Mouse (Mus musculus) limb, embryonic 14.5 days (tissue): ENCODE results near the gene Pigk. TPM values are rescaled to one million over a fixed set of nuclear protein-coding genes. Genes with fewer than 3 reads are reported as not detected.
A peak's percentile ranks its signal among the peaks of the same experiment; 100 is the strongest.
"Not testable (repeated sequence)": the region's sequence is repeated elsewhere in the genome, so short reads cannot be mapped to it uniquely, and the experiment has no call there.

ENCODE experiments used
- ATAC-seq: fragments of 200-750 bp; cut with Nextera tagmentation; 2 replicates; pipeline ENCODE4 v1.8.0; 2017; ENCODE audit warnings: low read depth, moderate number of reproducible peaks, moderate TSS enrichment; ENCODE audit not compliant: low FRiP score
- DNase-seq: peaks from one replicate; pipeline ENCODE4 v3.0.0-alpha.2; 2015; ENCODE audit warnings: low spot score
- H3K27ac ChIP-seq: fragments of 300-500 bp; sonication (generic); replicated peaks from 2 replicates; pipeline ENCODE4 v1.5.1; 2014; ENCODE audit warnings: low read depth, mild to moderate bottlenecking, low read length, moderate library complexity, mixed read lengths
- H3K27me3 ChIP-seq: fragments of 300-500 bp; sonication (generic); 2 replicates; pipeline ENCODE4 v1.6.1; 2014; ENCODE audit warnings: low read length, mixed read lengths; ENCODE audit not compliant: control insufficient read depth, insufficient read depth
- H3K36me3 ChIP-seq: fragments of 300-500 bp; sonication (generic); 2 replicates; pipeline ENCODE4 v1.6.1; 2014; ENCODE audit warnings: mild to moderate bottlenecking, low read length, moderate library complexity, mixed read lengths; ENCODE audit not compliant: control insufficient read depth, insufficient read depth
- H3K4me1 ChIP-seq: fragments of 300-500 bp; sonication (generic); 2 replicates; pipeline ENCODE4 v1.6.1; 2014; ENCODE audit warnings: antibody characterized with exemption, low read length, mixed read lengths; ENCODE audit not compliant: control insufficient read depth, insufficient read depth
- H3K4me2 ChIP-seq: fragments of 300-500 bp; sonication (generic); replicated peaks from 2 replicates; pipeline ENCODE4 v1.6.1; 2014; ENCODE audit warnings: low read depth, mild to moderate bottlenecking, low read length, moderate library complexity; ENCODE audit not compliant: severe bottlenecking
- H3K4me3 ChIP-seq: fragments of 300-500 bp; sonication (generic); replicated peaks from 2 replicates; pipeline ENCODE4 v1.5.1; 2014; ENCODE audit warnings: low read length
- H3K9ac ChIP-seq: fragments of 300-500 bp; sonication (generic); 2 replicates; pipeline ENCODE4 v1.6.1; 2014; ENCODE audit warnings: mild to moderate bottlenecking, low read depth, low read length, moderate library complexity; ENCODE audit not compliant: severe bottlenecking
- H3K9me3 ChIP-seq: fragments of 300-500 bp; sonication (generic); 2 replicates; pipeline ENCODE4 v1.6.1; 2016; ENCODE audit warnings: low read length; ENCODE audit not compliant: control insufficient read depth
- POLR2A ChIP-seq: fragments of 200-500 bp; IDR thresholded peaks from 2 replicates; pipeline ENCODE4 v1.8.0; 2012; ENCODE audit warnings: inconsistent platforms, mild to moderate bottlenecking, moderate library complexity, borderline replicate concordance; ENCODE audit not compliant: insufficient read depth, insufficient read length; ENCODE audit errors: extremely low read depth
- whole genome bisulfite sequencing: fragments of 180-500 bp; shearing (Covaris S2); extraction: QIAGEN DNeasy Blood & Tissue Kit; methylation state at CpG from one replicate; pipeline ENCODE4 v1.1.7; 2014; 5-methylcytosine and 5-hydroxymethylcytosine counted together
- polyA plus RNA-seq, 2 experiments: library from polyadenylated mRNA; depleted of rRNA in 1 of 2; stranded (reverse) in 1 of 2; unstranded in 1 of 2; fragments of >200 nt; fragmentation: Nextera tagmentation in 1 of 2; extraction: Ambion mirVana in 1 of 2; gene quantifications; 2 replicates each; pipeline versions ENCODE4 v1.2.1 to v1.2.3; 2012 to 2014

Gene Pigk
- polyA plus RNA-seq, 2 experiments, result 20.4 to 53.1 TPM

- no peak for TF ChIP-seq POLR2A
- Histone ChIP-seq H3K9ac (no peak overlapping the region), H3K9me3 (no peaks in the 10 kb centered on the region), H3K4me1 (no peaks in the 10 kb centered on the region), H3K27me3 (no peaks in the 10 kb centered on the region), H3K4me2 (no peak overlapping the region), H3K27ac (no peak overlapping the region), H3K36me3 (no peaks in the 10 kb centered on the region), H3K4me3 (no peak overlapping the region)
- no peak for DNase-seq
- 20% methylated on average over 8 of the region's 8 CpGs for WGBS
- no peak for ATAC-seq
These were observed 14.6 kb upstream of the Pigk start for GRCm38 (mm10) chr3:152699261-152699660.

- ATAC-seq, result 0 out of 2 replicates have a peak, but pooled peaks have one; percentile 44
- WGBS, result 95% methylated on average over 8 of the region's 8 CpGs
- not testable (repeated sequence) for H3K4me2 ChIP-seq
These were observed 12.4 kb upstream of the Pigk start for GRCm38 (mm10) chr3:152701536-152701935.

GRCm38 (mm10) chr3:152702274-152702843 lies 11.5 kb upstream of the Pigk start:
- Histone ChIP-seq H3K27ac (no peak overlapping the region), H3K36me3 (no peaks in the 10 kb centered on the region), H3K4me3 (no peak overlapping the region), H3K9ac (no peak overlapping the region), H3K27me3 (no peaks in the 10 kb centered on the region), H3K4me1 (no peaks in the 10 kb centered on the region), H3K4me2 (no peak overlapping the region), H3K9me3 (no peaks in the 10 kb centered on the region)
- DNase-seq (no peak), ATAC-seq (no peak)
- WGBS, result 55% methylated on average over 8 of the region's 8 CpGs
- TF ChIP-seq POLR2A, result no peak

More at GRCm38 (mm10) chr3:152701536-152701935, 12.4 kb upstream of the Pigk start:
- H3K9ac ChIP-seq, H3K4me3 ChIP-seq, H3K27ac ChIP-seq, H3K4me1 ChIP-seq, H3K27me3 ChIP-seq, H3K36me3 ChIP-seq, DNase-seq, H3K9me3 ChIP-seq: not testable (repeated sequence)

GRCm38 (mm10) chr3:152705826-152706225 lies 8.1 kb upstream of the Pigk start:
- H3K9me3 ChIP-seq, result no peaks in the 10 kb centered on the region
- H3K4me3 ChIP-seq, result no peak overlapping the region
- H3K27me3 ChIP-seq, result no peaks in the 10 kb centered on the region
- H3K4me1 ChIP-seq, result no peaks in the 10 kb centered on the region
- H3K36me3 ChIP-seq, result no peaks in the 10 kb centered on the region
- ATAC-seq (no peak), DNase-seq (no peak)
- 70% methylated on average over 5 of the region's 5 CpGs for WGBS
- no peak overlapping the region for H3K27ac ChIP-seq
- no peak overlapping the region for H3K4me2 ChIP-seq
- TF ChIP-seq POLR2A, result no peak
- no peak overlapping the region for H3K9ac ChIP-seq

GRCm38 (mm10) chr3:152706901-152707300 lies 7.0 kb upstream of the Pigk start:
- TF ChIP-seq POLR2A, result no peak

GRCm38 (mm10) chr3:152707321-152707823 lies 6.5 kb upstream of the Pigk start:
- TF ChIP-seq POLR2A, result no peak
- H3K9me3 ChIP-seq, result no peaks in the 10 kb centered on the region
- no peak overlapping the region for H3K4me3 ChIP-seq
- no peak overlapping the region for H3K9ac ChIP-seq
- no peaks in the 10 kb centered on the region for H3K4me1 ChIP-seq
- no peak for ATAC-seq
- WGBS, result 82% methylated on average over 5 of the region's 5 CpGs
- no peaks in the 10 kb centered on the region for H3K36me3 ChIP-seq
- no peak overlapping the region for H3K4me2 ChIP-seq
- DNase-seq, result no peak
- H3K27me3 ChIP-seq, result no peaks in the 10 kb centered on the region
- H3K27ac ChIP-seq, result no peak overlapping the region

More at GRCm38 (mm10) chr3:152706901-152707300, 7.0 kb upstream of the Pigk start:
- H3K4me2 ChIP-seq, result no peak overlapping the region
- WGBS, result 84% methylated on average over 2 of the region's 2 CpGs
- H3K36me3 ChIP-seq, result no peaks in the 10 kb centered on the region
- no peak overlapping the region for H3K4me3 ChIP-seq
- H3K27me3 ChIP-seq, result no peaks in the 10 kb centered on the region
- ATAC-seq (no peak), DNase-seq (no peak)
- H3K9ac ChIP-seq, result no peak overlapping the region
- no peaks in the 10 kb centered on the region for H3K9me3 ChIP-seq
- H3K27ac ChIP-seq, result no peak overlapping the region
- H3K4me1 ChIP-seq, result no peaks in the 10 kb centered on the region
